Mouse (Mus musculus) activated CD4-positive, CD25-positive, alpha-beta regulatory T cell, adult 9 weeks (primary cell): ENCODE data around the gene Hnf1b. TPM values are rescaled to one million over a fixed set of nuclear protein-coding genes. Genes with fewer than 3 reads are reported as not detected.

Source experiments
- polyA plus RNA-seq: library from polyadenylated mRNA; unstranded; fragments of 100-300 nt; shearing (Covaris generic); gene quantifications from one replicate; pipeline ENCODE4 v1.2.1, GENCODE M21; 2017

Gene Hnf1b
- polyA plus RNA-seq, result 0.40 TPM

DNA sequence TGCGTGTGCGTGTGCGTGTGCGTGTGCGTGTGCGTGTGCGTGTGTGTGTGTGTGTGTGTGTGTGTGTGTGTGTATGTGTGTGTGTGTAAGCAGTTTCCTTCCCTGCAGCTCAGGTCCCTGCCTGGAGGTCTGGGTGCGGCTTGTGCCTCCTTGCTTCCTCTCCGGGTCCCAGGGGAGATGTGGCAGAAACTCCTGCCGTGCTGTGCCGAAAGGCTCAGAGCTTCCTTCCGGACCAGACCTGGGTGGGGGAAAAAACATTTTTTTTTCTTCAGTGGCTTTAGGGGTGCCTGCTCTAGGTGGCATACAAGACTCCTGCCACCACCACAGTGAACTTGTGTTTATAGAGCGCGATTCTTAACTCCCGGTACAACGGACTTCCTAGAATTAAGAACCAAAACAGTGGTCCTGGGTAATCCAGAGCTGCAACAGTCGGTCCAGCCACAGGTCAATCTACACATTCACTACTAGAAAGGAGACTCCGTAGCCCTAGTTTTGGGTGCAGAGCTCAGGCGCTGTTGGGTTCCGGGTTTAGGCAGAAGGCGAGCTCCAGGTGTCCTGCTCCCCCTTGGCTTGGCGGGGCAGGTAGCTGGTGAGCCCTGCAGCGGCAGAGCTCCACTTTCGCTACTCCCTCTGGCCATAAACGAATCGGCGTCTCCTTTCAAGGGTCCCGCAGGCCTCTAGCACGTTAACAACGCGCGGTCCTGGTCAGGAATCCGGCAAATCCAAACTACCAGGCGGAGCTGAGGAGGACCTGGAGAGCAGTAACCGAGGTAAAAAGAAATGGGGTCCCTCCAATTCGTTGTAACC is at the start of gene Hnf1b:
Hnf1b (plus strand) TSS at position 535 of the 807 bp plus-strand sequence.

DNA sequence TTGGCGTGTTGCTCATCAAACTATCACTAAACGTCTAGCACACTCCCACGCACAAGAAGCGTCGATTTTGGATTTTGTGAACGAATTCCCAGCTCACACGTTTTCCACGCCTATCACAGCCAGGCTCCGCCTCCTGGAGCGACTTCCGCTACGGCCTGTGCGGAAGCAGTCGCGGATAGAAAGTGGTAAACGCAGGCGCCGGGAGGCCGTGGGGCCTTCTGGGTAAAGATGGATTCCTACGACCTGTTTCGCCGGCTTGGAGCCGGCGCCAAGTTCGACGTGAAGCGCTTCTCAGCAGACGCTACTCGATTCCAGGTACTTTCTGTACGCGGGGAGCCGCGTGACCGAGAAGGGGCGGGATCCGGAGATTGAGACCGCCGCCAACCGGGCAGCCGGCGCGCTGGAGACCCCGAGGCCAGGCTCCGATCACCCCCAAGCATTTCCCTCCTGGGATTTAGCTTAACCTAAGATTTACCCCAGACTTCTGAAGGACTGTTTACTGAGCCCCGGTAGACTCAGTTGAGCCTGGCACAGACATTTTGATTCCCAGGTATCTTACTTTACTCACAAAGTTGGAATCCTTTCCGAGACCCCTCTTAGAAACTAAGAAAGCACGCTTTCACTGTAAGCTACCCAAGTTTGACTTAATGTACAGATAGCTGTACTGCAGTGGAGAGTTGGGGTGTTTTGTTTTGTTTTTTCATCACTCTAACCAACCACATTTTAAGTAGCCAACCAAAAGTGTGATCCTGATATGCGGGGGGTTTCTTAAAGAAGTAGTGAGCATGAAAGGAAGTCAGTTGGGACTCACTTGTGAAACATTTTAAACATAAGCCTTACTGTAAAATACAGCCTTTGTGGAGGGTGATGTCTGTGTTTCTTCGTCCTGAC is 92.3 kb downstream of the Hnf1b start, which contains the start of gene Ddx52:
Ddx52 (plus strand) TSS at position 113 of the 891 bp plus-strand sequence.

Other genes with a start within 250 kb of the Hnf1b start
- not detected for gene Rpl9-ps1, start 204.4 kb upstream of the Hnf1b start, polyA plus RNA-seq
- 2.2 TPM for gene Ccl3, start 200.7 kb upstream of the Hnf1b start, polyA plus RNA-seq
- 14.4 TPM for gene Ccl4, start 187.5 kb upstream of the Hnf1b start, polyA plus RNA-seq
- gene Wfdc17, start 146.1 kb upstream of the Hnf1b start, polyA plus RNA-seq, result 0.92 TPM
- not detected for gene Wfdc18, start 141.0 kb upstream of the Hnf1b start, polyA plus RNA-seq
- gene Wfdc21, start 103.1 kb upstream of the Hnf1b start, polyA plus RNA-seq, result not detected
- 43.1 TPM for gene Heatr6, start 96.4 kb upstream of the Hnf1b start, polyA plus RNA-seq
- gene Ddx52, start 92.0 kb downstream of the Hnf1b start, polyA plus RNA-seq, result 64.9 TPM
- 8.3 TPM for gene Synrg, start 114.4 kb downstream of the Hnf1b start, polyA plus RNA-seq
- 8.3 TPM for gene Dusp14, start 219.2 kb downstream of the Hnf1b start, polyA plus RNA-seq